Mouse (Mus musculus) MEL (cell line): ENCODE data around the gene Plxdc1. TPM values are rescaled to one million over a fixed set of nuclear protein-coding genes. Genes with fewer than 3 reads are reported as not detected.

Experiments
- DNase-seq: peaks from one replicate; pipeline ENCODE4 v3.0.0; 2011; ENCODE audit warnings: low read depth, low spot score
- H3K27ac ChIP-seq: 2 replicates; pipeline ENCODE4 v1.5.1; 2012; ENCODE audit warnings: low read depth, mild to moderate bottlenecking, control low read depth, low read length, moderate library complexity; ENCODE audit not compliant: control insufficient read depth
- H3K27me3 ChIP-seq, 2 experiments: fragments of 150-350 bp in 1 of 2; sonication (generic) in 1 of 2; 2 replicates each; pipeline ENCODE4 v1.6.1; 2012; ENCODE audit warnings: low read length in 2 of 2, mild to moderate bottlenecking in 2 of 2, improper control_type of control experiment in 1 of 2, moderate library complexity in 1 of 2; ENCODE audit not compliant: insufficient read depth in 2 of 2, control insufficient read depth in 1 of 2
- H3K36me3 ChIP-seq, 2 experiments: 2 replicates each; pipeline ENCODE4 v1.6.1; 2012 to 2014; ENCODE audit warnings: low read length in 2 of 2, improper control_type of control experiment in 1 of 2, inconsistent platforms in 1 of 2, mild to moderate bottlenecking in 1 of 2; ENCODE audit not compliant: insufficient read depth in 2 of 2, control insufficient read depth in 1 of 2
- H3K4me1 ChIP-seq, 2 experiments: fragments of 150-350 bp in 1 of 2; sonication (generic) in 1 of 2; 2 replicates each; pipeline ENCODE4 v1.6.1; 2012; ENCODE audit warnings: low read length in 2 of 2, improper control_type of control experiment in 1 of 2, mild to moderate bottlenecking in 1 of 2; ENCODE audit not compliant: insufficient read depth in 2 of 2, control insufficient read depth in 1 of 2
- H3K4me3 ChIP-seq, 2 experiments: fragments of 150-350 bp in 1 of 2; sonication (generic) in 1 of 2; 2 replicates each; pipeline ENCODE4 v1.5.1; 2012; ENCODE audit warnings: low read depth in 2 of 2, low read length in 2 of 2, mild to moderate bottlenecking in 2 of 2, moderate library complexity in 2 of 2, control low read depth in 1 of 2, improper control_type of control experiment in 1 of 2; ENCODE audit not compliant: control insufficient read depth in 1 of 2, insufficient read depth in 1 of 2
- H3K79me2 ChIP-seq: 2 replicates; pipeline ENCODE4 v1.6.1; 2012; ENCODE audit warnings: mild to moderate bottlenecking, low read length, moderate library complexity; ENCODE audit not compliant: control insufficient read depth, poor library complexity, insufficient read depth
- H3K9ac ChIP-seq: 2 replicates; pipeline ENCODE4 v1.6.1; 2012; ENCODE audit warnings: low read depth, mild to moderate bottlenecking, control low read depth, low read length, moderate library complexity; ENCODE audit not compliant: control insufficient read depth, poor library complexity, severe bottlenecking
- H3K9me3 ChIP-seq: fragments of 150-350 bp; sonication (generic); replicated peaks from 2 replicates; pipeline ENCODE4 v1.6.1; 2012; ENCODE audit warnings: mild to moderate bottlenecking, low read length, improper control_type of control experiment, moderate library complexity; ENCODE audit not compliant: insufficient read depth
- CHD1 ChIP-seq: IDR thresholded peaks from 2 replicates; pipeline ENCODE4 v1.6.1; 2012; ENCODE audit warnings: low read depth, mild to moderate bottlenecking, inconsistent platforms, low read length, improper control_type of control experiment
- CHD2 ChIP-seq: IDR thresholded peaks from 2 replicates; pipeline ENCODE4 v1.6.1; 2011; ENCODE audit warnings: low read length, improper control_type of control experiment
- E2F4 ChIP-seq: IDR thresholded peaks from 2 replicates; pipeline ENCODE4 v1.6.1; 2011; ENCODE audit warnings: low read depth, low read length, improper control_type of control experiment, borderline replicate concordance
- ELF1 ChIP-seq: IDR thresholded peaks from 2 replicates; pipeline ENCODE4 v1.6.1; 2014; ENCODE audit warnings: low read depth, mild to moderate bottlenecking, inconsistent platforms, low read length, improper control_type of control experiment, moderate library complexity
- EP300 ChIP-seq, 2 experiments: IDR thresholded peaks; 2 replicates each; pipeline ENCODE4 v1.6.1; 2011; ENCODE audit warnings: improper control_type of control experiment in 2 of 2, low read length in 2 of 2, low read depth in 1 of 2, mild to moderate bottlenecking in 1 of 2
- ETS1 ChIP-seq: IDR thresholded peaks from 2 replicates; pipeline ENCODE4 v1.6.1; 2012; ENCODE audit warnings: low read depth, mild to moderate bottlenecking, inconsistent platforms, low read length, improper control_type of control experiment, moderate library complexity
- GABPA ChIP-seq: IDR thresholded peaks from 2 replicates; pipeline ENCODE4 v1.6.1; 2012; ENCODE audit warnings: low read depth, mild to moderate bottlenecking, inconsistent platforms, low read length, improper control_type of control experiment, moderate library complexity
- GATA1 ChIP-seq: IDR thresholded peaks from 2 replicates; pipeline ENCODE4 v1.6.1; 2011; ENCODE audit warnings: low read depth, low read length, improper control_type of control experiment
- HCFC1 ChIP-seq: IDR thresholded peaks from 2 replicates; pipeline ENCODE4 v1.6.1; 2012; ENCODE audit warnings: low read depth, mild to moderate bottlenecking, inconsistent platforms, low read length, improper control_type of control experiment, moderate library complexity
- KAT2A ChIP-seq: conservative IDR thresholded peaks from 2 replicates; pipeline ENCODE4 v1.6.1; 2012; ENCODE audit warnings: low read depth, low read length, improper control_type of control experiment, inconsistent platforms
- MEF2A ChIP-seq: IDR thresholded peaks from 2 replicates; pipeline ENCODE4 v1.6.1; 2014; ENCODE audit warnings: low read depth, mild to moderate bottlenecking, inconsistent platforms, low read length, improper control_type of control experiment; ENCODE audit not compliant: poor library complexity, insufficient replicate concordance, severe bottlenecking; ENCODE audit errors: extremely low read depth
- MXI1 ChIP-seq: IDR thresholded peaks from 2 replicates; pipeline ENCODE4 v1.6.1; 2011; ENCODE audit warnings: mild to moderate bottlenecking, low read depth, low read length, improper control_type of control experiment
- MYB ChIP-seq: IDR thresholded peaks from 2 replicates; pipeline ENCODE4 v1.6.1; 2011; ENCODE audit warnings: mild to moderate bottlenecking, low read depth, low read length, improper control_type of control experiment
- NELFE ChIP-seq: IDR thresholded peaks from 2 replicates; pipeline ENCODE4 v1.6.1; 2011; ENCODE audit warnings: low read depth, low read length, improper control_type of control experiment
- NRF1 ChIP-seq: IDR thresholded peaks from 2 replicates; pipeline ENCODE4 v1.6.1; 2014; ENCODE audit warnings: low read depth, mild to moderate bottlenecking, inconsistent platforms, low read length, improper control_type of control experiment, moderate library complexity; ENCODE audit not compliant: poor library complexity, insufficient read depth, severe bottlenecking
- POLR2AphosphoS2 ChIP-seq: IDR thresholded peaks from 2 replicates; pipeline ENCODE4 v1.6.1; 2011; ENCODE audit warnings: low read length, improper control_type of control experiment
- POLR2AphosphoS5 ChIP-seq: IDR thresholded peaks from 2 replicates; pipeline ENCODE4 v1.6.1; 2012; ENCODE audit warnings: low read depth, borderline replicate concordance, mild to moderate bottlenecking, inconsistent platforms, low read length, moderate library complexity, mixed read lengths
- SIN3A ChIP-seq: IDR thresholded peaks from 2 replicates; pipeline ENCODE4 v1.6.1; 2012; ENCODE audit warnings: low read length, improper control_type of control experiment, inconsistent platforms
- SMC3 ChIP-seq: IDR thresholded peaks from 2 replicates; pipeline ENCODE4 v1.6.1; 2011; ENCODE audit warnings: low read depth, low read length, improper control_type of control experiment
- TAL1 ChIP-seq: IDR thresholded peaks from 2 replicates; pipeline ENCODE4 v1.6.1; 2012; ENCODE audit warnings: mild to moderate bottlenecking, inconsistent platforms, low read length, moderate library complexity, mixed read lengths
- TBP ChIP-seq: IDR thresholded peaks from 2 replicates; pipeline ENCODE4 v1.8.0; 2011; ENCODE audit warnings: low read depth, low read length, improper control_type of control experiment
- ZMIZ1 ChIP-seq: IDR thresholded peaks from 2 replicates; pipeline ENCODE4 v1.6.1; 2012; ENCODE audit warnings: low read depth, mild to moderate bottlenecking, inconsistent platforms, low read length, improper control_type of control experiment, moderate library complexity
- polyA plus RNA-seq, 2 experiments: library from polyadenylated mRNA; stranded (reverse) in 1 of 2; unstranded in 1 of 2; fragments of >175 nt in 1 of 2; fragments of >200 nt in 1 of 2; gene quantifications; 2 replicates each; pipeline versions ENCODE4 v1.2.1 to v1.2.4; 2012; ENCODE audit warnings: low replicate concordance in 2 of 2, low read depth in 1 of 2; ENCODE audit not compliant: insufficient read length in 2 of 2, insufficient read depth in 1 of 2, missing spikeins in 1 of 2
- total RNA-seq: library from RNA; depleted of rRNA; stranded (reverse); fragments of 300-350 nt; gene quantifications from 2 replicates; pipeline ENCODE4 v1.2.3, GENCODE M21; 2012

Gene Plxdc1
- total and polyA plus RNA-seq, 3 experiments, result 13.1 to 24.5 TPM; not detected in 1

DNA sequence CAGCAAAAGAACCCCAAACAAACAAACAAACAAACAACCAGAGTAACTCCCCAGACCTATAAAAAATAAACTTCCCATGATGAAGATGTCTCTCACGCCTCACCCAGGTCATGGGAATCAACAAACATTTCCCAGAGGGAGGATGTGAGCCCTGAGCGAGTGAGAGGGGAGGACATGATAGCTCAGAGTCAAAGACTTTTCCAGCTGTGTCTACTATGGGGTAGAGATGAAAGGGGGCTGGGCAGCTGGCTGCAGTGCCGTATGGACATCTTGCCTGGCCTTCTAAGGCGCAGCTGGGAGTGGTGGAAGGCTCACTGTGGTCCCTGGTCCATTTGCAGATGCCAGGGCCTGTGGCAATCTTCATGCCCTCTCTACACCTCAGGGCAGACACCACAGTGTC lies 57.3 kb downstream of the Plxdc1 start:
- no peak overlapping the region for H3K4me3 ChIP-seq
- H3K27me3 ChIP-seq, result no peaks in the 10 kb centered on the region
- H3K36me3 ChIP-seq, result peaks cover 0 to 6% of the 10 kb centered on the region in 2 experiments; a peak in 2 of 4 replicates
- H3K79me2 ChIP-seq, result no peaks in the 10 kb centered on the region
- DNase-seq, result no peak
- TF ChIP-seq POLR2AphosphoS2, result no peak
- TF ChIP-seq HCFC1, result no peak
- TF ChIP-seq, all 39 proteins: peak for 0
- no peaks in the 10 kb centered on the region for H3K4me1 ChIP-seq
- H3K27ac ChIP-seq, result no peak overlapping the region
- no peak overlapping the region for H3K9ac ChIP-seq
- no peaks in the 10 kb centered on the region for H3K9me3 ChIP-seq

- no peak for DNase-seq
- TF ChIP-seq E2F4 (no peak), ZMIZ1 (no peak), KAT2A (no peak), ELF1 (no peak), ETS1 (no peak), EP300 (IDR thresholded peaks at IDR 0.05; ENCODE audit: low read depth in 1 of 2, low read length in 2 of 2) (no peak)
- Histone ChIP-seq H3K36me3 (no peaks in the 10 kb centered on the region), H3K4me1 (no peaks in the 10 kb centered on the region), H3K27me3 (no peaks in the 10 kb centered on the region), H3K27ac (no peak overlapping the region), H3K9me3 (no peaks in the 10 kb centered on the region), H3K9ac (no peak overlapping the region), H3K79me2 (no peaks in the 10 kb centered on the region), H3K4me3 (no peak overlapping the region)
These were observed 62.0 kb downstream of the Plxdc1 start for GRCm38 (mm10) chr11:97924217-97924616.

GRCm38 (mm10) chr11:97923639-97924038 lies 62.6 kb downstream of the Plxdc1 start:
- H3K27ac ChIP-seq, result no peak overlapping the region
- no peak for DNase-seq

More at GRCm38 (mm10) chr11:97923639-97924038, 62.6 kb downstream of the Plxdc1 start:
- no peaks in the 10 kb centered on the region for H3K4me1 ChIP-seq
- no peak overlapping the region for H3K4me3 ChIP-seq
- H3K9ac ChIP-seq, result no peak overlapping the region
- no peaks in the 10 kb centered on the region for H3K36me3 ChIP-seq
- no peaks in the 10 kb centered on the region for H3K79me2 ChIP-seq
- H3K27me3 ChIP-seq, result no peaks in the 10 kb centered on the region
- no peaks in the 10 kb centered on the region for H3K9me3 ChIP-seq
- TF ChIP-seq NRF1, result no peak
- TF ChIP-seq TBP, result no peak
- no peak for TF ChIP-seq SIN3A
- TF ChIP-seq KAT2A, result no peak
- TF ChIP-seq POLR2AphosphoS5, result no peak
- TF ChIP-seq CHD2, result no peak
- TF ChIP-seq CHD1, result no peak
- TF ChIP-seq SMC3, result no peak
- no peak for TF ChIP-seq EP300 (IDR thresholded peaks at IDR 0.05; ENCODE audit: low read depth in 1 of 2, low read length in 2 of 2)
- TF ChIP-seq MEF2A, result no peak
- no peak for TF ChIP-seq TAL1
- TF ChIP-seq MYB, result no peak
- no peak for TF ChIP-seq ETS1
- no peak for TF ChIP-seq GATA1
- no peak for TF ChIP-seq MXI1
- TF ChIP-seq NELFE, result no peak
- no peak for TF ChIP-seq POLR2AphosphoS2
- no peak for TF ChIP-seq E2F4
- no peak for TF ChIP-seq GABPA
